Mouse (Mus musculus): ENCODE measurements at regions not wholly inside any gene's neighbourhood (a gene's known extent, or its start where the extent isn't known, plus 50 kb on each side); places are given as distances from the start of the nearest gene placed in this dataset.

DNA sequence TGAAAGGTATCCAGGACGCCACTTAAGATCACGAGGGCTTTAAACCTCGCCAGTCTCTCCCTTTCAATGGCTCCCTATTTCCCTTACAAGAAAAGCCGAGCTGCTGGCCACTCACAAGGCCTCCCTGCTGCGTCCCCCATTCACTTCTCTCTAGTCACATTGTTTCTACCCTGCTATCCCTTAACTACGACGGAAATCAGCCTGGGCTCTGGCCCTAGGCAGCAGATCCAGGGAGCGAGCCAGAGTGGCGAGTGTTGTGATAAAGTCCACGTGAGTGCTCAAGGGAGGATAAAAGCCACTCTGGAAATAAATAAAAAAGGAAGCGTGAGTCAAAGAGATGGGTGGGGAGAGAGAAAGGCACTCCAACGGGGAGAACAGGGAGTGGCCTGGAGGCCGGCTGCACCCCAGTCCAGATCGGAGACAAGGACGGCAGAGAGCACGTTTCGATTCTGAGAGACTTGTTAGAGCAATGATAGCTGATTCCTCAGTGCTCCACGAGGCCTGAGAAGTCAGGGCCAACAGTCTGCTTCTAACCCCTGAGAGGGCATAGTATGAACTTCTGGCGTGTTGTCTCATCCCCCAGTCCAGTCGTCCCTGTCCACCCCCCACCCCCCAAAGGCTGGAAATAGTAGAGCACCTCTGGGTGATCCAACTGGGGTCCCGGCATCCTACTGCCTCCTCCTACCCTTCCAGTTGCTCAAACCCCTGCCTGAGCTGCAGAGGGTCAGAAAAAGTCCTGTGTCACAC is 84.8 kb upstream of the Calm2 start:
- peak; percentile 79 to 85 for DNase-seq

DNA sequence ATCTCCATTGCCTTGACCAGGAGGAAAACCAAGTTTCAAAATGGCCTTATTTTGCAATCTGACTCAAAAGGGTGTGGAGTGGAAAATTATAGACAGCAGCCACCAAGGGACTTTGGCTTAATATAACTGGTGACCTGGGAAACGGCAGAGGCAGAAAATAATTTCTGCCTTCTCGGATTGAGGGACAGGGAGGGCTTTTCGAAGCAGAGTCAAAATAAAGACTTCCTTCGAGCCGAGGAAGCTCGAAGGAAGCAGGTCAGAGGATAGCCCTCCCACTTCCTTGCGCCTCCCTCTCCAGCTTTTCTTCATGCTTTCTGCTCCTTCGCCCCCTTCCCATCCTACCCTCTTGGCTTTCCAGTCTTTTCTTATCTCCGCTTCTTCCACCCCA is 85.4 kb upstream of the Calm2 start:
- DNase-seq: peak in 1 of 2 experiments; percentile 58

- DNase-seq: no peak
These were observed 86.0 kb upstream of the Calm2 start for GRCm38 (mm10) chr17:87532762-87533161.

DNA sequence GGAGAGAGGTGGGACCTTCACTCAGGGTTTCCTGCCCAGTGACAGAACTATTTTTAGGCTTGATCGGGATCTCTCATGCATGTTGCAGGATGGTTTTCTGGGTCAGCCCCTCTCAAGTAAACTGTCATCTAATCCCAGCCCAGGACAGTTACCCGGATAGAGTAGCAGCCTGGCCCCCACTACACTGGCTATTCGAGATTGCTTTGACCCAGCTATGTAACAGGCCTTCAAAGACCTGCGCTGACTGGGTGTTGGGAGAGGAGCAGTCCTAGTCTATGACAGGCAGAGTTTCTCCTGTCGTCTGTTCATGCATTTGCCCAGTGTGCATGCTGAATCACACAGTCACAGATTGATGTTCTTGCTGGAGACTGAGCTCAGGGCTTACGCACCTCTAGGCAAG is 86.2 kb upstream of the Epcam start:
- no peak for DNase-seq

DNA sequence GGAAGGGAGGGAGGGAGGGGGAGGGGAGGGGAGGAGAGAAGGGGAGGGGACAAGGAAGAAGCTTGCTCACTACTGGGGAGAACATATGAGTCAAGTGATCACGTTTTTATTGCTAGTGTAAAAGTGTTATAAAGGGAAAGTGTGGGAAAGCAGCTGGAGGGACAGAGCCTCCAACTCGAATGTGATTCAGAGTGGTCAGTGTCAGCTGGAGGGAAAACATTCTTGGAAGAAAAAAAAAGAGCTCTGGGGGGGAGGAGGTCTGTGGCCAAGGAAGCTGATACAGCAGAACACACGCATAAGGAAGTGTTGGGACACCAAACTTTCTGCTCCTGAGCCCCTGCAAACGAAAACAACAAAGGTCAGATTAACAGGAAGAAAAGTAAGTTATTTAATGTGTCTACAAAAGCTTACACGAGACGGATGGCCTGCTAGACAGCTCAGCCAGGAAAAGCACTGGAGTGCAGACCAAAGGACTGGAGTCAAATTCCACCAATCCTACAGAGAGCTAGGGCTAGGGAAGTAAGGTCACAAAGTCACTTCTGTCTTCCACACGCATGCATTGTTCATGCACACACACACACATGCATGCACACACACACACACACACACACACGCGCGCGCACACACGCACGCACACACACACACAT is 85.1 kb upstream of the Epcam start:
- DNase-seq: no peak

DNA sequence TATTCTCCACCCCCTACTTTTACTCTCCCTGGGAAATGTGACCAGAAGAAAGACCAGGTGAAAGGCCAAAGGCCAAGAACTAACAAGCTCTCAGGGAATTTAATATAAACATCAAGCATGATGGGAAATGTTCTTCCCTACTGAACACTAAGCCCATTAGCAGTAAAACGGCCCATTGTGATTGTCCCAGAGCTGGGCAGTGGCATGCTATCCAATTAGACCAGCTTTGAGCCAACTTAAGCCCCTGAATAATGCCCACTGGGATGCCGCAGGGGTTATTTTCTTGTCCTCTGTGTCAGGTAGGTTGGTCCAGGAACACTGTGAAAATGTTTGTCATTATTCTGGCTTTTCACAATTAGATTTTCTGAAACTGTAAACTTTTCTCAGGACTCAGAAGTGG is 81.2 kb upstream of the Epcam start:
- DNase-seq: no peak

DNA sequence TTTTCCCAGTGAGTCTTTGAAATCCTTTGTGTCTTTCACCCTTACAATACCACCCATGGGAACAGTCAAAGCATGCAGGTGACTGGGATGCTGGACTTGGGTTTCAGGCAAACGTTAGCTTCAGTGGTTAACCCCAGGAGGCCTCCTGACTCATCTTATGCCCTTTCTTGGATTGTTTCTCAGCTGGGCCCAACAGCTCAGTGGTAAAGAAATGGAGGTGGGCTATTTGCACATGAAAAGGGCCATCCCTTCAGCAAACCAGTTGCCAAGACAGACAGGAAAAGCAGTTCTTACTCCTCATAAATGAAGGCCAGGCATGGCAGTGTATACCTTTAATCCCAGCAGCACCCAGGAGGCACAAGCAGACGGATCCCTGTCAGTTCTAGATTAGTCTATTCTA is 77.4 kb upstream of the Epcam start:
- no peak for DNase-seq

DNA sequence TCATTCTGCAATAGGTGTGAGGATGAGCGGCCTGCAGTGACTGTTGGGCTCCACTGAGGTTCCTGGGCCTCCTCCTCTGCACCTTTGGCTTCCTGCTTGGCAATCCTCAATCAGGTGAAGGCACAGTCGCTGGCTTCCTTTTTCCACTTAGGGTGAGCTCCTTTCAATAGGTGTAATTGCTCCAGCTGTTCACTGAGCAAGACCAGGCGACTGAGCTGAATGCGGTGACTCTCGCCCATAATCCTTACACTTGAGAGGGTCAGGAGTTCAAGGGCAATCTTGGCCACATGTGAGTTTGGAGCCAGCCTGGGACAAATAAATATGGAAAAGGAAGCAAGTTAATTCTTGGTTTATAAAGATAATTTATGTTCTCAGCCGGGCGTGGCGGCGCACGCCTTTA is 76.1 kb upstream of the Epcam start:
- DNase-seq: no peak

GRCm38 (mm10) chr17:87560923-87561322 is 74.9 kb upstream of the Epcam start:
- no peak for DNase-seq

DNA sequence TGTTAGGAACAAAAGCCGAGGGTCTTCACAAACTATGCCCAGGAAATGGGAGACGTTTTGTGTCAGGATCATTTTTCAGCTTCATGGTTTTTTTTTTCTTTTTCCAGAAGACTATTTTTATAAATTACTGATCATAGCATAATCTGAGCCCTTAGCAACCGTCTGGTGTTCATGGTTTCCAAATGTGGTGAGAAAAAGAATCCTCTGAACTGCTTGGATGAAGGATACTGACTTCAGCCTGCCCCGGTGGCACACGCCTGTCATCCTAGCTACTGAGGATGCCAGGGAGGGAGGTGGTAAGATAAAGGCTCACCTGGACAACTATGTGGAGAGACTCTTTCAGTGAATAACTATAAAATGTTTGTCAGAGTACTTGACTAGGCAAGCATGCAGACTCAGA is 72.4 kb upstream of the Epcam start:
- DNase-seq: no peak

- no peak for DNase-seq
These were observed 70.1 kb upstream of the Epcam start for GRCm38 (mm10) chr17:87565631-87566030.

DNA sequence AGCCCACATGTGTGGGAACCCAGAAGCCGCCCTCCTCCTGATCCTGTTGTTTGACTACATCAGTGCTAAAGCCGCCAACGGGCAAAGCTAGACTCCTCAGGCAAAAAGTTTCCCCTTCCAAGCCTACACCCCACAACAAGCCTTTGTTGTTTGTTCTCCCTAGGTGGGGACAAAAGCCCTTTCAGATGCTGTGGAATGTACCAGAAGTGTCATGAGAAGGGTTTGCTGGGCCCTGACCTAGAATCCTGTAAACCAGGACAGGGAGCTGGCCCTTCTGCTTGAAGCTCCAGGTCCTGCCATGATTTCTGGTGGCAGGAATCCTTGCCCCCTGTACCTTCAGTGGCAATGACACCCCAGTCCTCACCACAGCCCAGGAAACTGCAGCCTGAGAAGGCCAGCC is 69.5 kb upstream of the Epcam start:
- DNase-seq: no peak

- no peak for DNase-seq
These were observed 68.8 kb upstream of the Epcam start for GRCm38 (mm10) chr17:87566996-87567395.

- DNase-seq: no peak
These were observed 68.3 kb upstream of the Epcam start for GRCm38 (mm10) chr17:87567475-87567874.

GRCm38 (mm10) chr17:87569981-87570380 is 65.8 kb upstream of the Epcam start:
- DNase-seq: no peak

DNA sequence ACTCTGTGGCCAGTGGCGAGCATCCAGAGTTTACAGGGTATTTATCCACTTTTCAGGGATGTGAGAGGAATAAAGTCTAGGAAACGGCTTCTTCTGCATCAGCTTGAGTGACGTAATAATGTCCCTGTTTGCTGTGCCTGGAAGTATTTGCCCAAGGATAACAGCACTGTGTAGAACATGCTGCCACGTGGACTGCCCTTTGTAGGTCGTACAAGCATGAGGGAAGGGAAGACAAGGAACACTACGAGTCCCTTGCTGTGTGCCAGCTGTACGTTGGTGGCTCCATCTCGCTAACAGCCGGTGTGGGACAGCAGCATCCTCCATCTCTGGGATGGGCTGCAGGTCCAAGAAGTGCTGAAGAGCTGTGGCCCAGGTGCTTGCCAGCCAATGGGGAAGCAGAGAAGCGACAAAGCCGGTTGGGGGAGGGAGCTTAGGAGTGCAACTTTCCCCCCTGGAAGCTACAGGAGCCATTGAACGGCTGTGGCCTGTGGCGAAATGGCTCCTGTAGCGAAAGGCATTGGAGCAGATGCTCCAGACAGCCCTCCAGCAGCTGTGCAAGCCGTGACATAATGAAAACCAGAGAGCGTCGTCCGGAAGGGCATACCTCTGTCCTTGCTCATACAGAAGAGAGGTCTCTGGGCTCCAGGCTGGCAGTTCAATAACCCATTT is 65.0 kb upstream of the Epcam start:
- no peak for DNase-seq

DNA sequence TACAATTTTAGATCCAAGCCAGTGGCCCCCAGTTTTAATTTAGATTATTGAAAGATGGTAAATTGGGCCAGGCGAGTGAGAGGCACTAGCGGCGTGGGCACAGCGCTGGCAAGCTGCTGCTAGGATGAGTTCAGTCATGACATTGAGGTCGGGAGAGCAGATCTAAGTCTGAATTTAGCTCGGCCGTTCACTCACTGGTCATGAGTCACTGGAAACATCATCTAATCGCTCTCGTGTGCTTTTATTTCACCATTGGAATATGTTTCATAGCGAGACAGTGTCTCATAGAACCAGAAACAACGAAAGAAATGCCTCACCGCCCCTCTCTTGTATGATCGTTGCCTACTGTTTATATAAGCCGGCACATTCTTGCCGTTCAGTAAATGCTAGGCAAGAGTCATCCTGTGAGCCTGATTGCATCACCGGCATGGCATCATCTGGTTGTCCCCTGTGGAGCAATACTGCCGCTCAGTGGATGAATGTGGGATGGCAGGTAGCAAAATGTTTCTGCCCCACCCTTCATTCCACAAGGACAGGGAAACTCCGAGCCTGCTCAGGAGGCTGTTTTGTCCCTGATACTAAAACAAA is 64.3 kb upstream of the Epcam start:
- DNase-seq: peak; percentile 92 to 99

- no peak for DNase-seq
These were observed 52.2 kb upstream of the Epcam start for GRCm38 (mm10) chr17:87583575-87583974.

DNA sequence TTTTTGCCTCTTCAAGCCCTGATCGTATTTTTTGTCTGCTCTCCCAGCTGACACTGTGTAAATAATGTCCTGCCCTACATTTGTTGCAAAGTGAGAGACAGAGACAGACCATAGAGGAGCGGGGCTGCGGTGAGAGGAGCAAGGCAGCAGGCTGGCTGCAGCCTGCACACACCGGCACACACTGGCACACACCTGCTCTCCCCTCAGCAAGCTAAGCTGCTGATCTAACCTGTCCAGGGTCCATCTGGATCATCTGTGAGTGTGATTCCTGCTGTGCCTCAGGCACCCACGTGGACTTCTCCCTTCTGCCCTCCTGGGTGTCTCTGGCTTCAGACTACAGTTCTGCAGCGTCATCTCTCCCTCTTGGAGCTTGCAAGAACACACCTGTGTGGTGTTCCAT is 50.4 kb upstream of the Epcam start:
- no peak for DNase-seq

Data from heart, adult 18-20 months (tissue).